Mouse (Mus musculus): Measurements from ENCODE around the gene Rab6b. TPM values are rescaled to one million over a fixed set of nuclear protein-coding genes. Genes with fewer than 3 reads are reported as not detected.

The Rab6b gene
- total and polyA plus RNA-seq, 3 experiments: 0.04 to 0.19 TPM; not detected in 1

DNA sequence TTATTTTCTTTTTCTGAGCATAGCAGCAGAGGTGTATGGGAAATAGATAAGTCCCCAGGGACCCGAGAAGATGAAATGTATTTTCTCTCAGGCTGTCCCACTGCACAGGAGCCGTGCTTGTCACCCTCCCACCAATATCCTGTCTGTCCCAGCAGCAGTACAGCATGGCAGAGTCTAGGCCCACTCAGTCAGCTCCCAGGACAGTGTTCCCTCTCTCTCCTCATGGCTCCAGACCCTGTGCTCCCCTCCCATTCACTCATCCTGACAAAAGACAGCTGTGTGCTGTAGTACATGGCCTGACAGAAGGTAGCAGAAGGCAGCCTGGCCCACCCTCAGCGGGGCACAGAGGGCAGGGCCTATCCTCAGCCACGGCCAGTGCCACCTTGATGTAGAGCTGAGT is 32.3 kb downstream of the Rab6b start:
- Histone ChIP-seq H3K27ac (ENCODE audit: insufficient read depth, low read depth) (no peak overlapping the region), H3K4me1 (ENCODE audit: control insufficient read depth in 1 of 2, insufficient read depth in 2 of 2) (peaks cover 39 to 85% of the 10 kb centered on the region in 2 experiments), H3K9ac (ENCODE audit: insufficient read depth, low read depth) (no peak overlapping the region), H3K79me2 (replicated peaks; ENCODE audit: control insufficient read depth, extremely low read depth, insufficient read depth, poor library complexity, severe bottlenecking) (no peaks in the 10 kb centered on the region), H3K4me2 (ENCODE audit: insufficient read depth, low read depth, poor library complexity, severe bottlenecking) (no peak overlapping the region), H3K4me3 (replicated peaks in 1 of 3; ENCODE audit: low read depth in 2 of 3, low read length in 2 of 3, poor library complexity in 1 of 3) (no peak overlapping the region), H3K9me3 (replicated peaks; ENCODE audit: low read length) (no peaks in the 10 kb centered on the region), H3K27me3 (replicated peaks) (no peaks in the 10 kb centered on the region), H3K36me3 (replicated peaks in 1 of 2; ENCODE audit: control insufficient read depth in 1 of 2, insufficient read depth in 1 of 2, low read length in 1 of 2) (no peaks in the 10 kb centered on the region)
- dilution Hi-C loops (cut with MboI; ENCODE audit: extremely low pct_ligation_motif_present, extremely low pct_unique_long_range_greater_than_20kb, low sequenced_read_pairs): no loop called here
- TF ChIP-seq IRF4 (IDR thresholded peaks at IDR 0.05; ENCODE audit: low read depth, low read length): no peak
- no peak for TF ChIP-seq ZC3H11A (IDR thresholded peaks at IDR 0.05; ENCODE audit: low read depth, low read length)
- no peak for TF ChIP-seq POLR2AphosphoS2 (IDR thresholded peaks at IDR 0.05; ENCODE audit: low read depth, low read length)
- no peak for TF ChIP-seq BHLHE40 (IDR thresholded peaks at IDR 0.05; ENCODE audit: low read depth, low read length)
- TF ChIP-seq ZMIZ1 (IDR thresholded peaks at IDR 0.05; ENCODE audit: low read depth, low read length): no peak
- TF ChIP-seq MAX (IDR thresholded peaks at IDR 0.05; ENCODE audit: low read length): no peak
- no peak for TF ChIP-seq CHD2 (IDR thresholded peaks at IDR 0.05; ENCODE audit: low read length)
- in situ Hi-C loops (cut with MboI; ENCODE audit: low pct_ligation_motif_present, low pct_unique_long_range_greater_than_20kb, low sequenced_read_pairs): no loop called here
- DNase-seq (ENCODE audit: extremely low read depth): no peak

DNA sequence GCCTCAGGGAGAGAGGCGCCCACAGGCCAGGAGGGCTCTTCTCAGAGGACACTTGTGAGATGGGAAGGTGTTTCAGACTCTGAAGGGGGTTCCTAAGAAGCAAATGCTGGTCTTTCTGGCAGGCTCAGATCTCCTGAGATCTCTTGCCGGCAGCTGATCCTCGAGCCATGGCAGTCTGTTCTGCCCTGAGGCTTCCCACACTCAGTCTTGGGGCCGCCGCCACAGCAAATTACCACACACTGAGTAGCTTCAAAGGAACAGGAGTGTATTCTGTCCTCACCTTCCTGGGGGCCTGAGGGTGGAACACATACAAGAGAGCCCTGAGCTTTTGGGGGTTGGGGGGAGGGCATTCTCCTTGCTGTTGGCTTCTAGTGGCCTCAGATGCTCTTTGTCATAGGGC is 33.8 kb downstream of the Rab6b start:
- dilution Hi-C loops (cut with MboI; ENCODE audit: extremely low pct_ligation_motif_present, extremely low pct_unique_long_range_greater_than_20kb, low sequenced_read_pairs): no loop called here

DNA sequence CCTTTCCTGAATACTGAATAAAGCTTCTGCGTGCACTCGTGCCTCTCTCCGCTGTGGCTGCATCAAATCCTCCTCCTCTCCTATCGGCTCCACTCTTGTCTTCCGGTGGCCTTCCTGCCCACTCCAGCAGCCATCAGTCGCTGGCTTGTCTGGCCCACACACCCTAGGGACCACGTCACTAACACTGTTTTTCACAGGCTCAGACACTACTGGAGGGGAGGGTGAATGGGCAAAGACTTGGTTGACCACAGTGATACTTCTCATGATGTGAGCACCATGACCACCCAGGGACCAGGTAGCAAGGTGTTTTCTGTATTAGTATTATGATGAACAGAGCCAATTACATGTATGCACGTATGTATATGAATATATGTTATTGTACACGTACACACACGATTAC is 34.7 kb downstream of the Rab6b start:
- Histone ChIP-seq H3K9me3 (replicated peaks; ENCODE audit: low read length) (peaks cover 2% of the 10 kb centered on the region), H3K4me1 (ENCODE audit: control insufficient read depth in 1 of 2, insufficient read depth in 2 of 2) (peaks cover 29 to 73% of the 10 kb centered on the region in 2 experiments), H3K9ac (ENCODE audit: insufficient read depth, low read depth) (no peak overlapping the region), H3K27ac (ENCODE audit: insufficient read depth, low read depth) (no peak overlapping the region), H3K4me2 (ENCODE audit: insufficient read depth, low read depth, poor library complexity, severe bottlenecking) (peak overlapping the region; percentile 38; the same call in 1 of the 2 replicates), H3K27me3 (replicated peaks) (no peaks in the 10 kb centered on the region), H3K36me3 (replicated peaks in 1 of 2; ENCODE audit: control insufficient read depth in 1 of 2, insufficient read depth in 1 of 2, low read length in 1 of 2) (no peaks in the 10 kb centered on the region), H3K4me3 (replicated peaks in 1 of 3; ENCODE audit: low read depth in 2 of 3, low read length in 2 of 3, poor library complexity in 1 of 3) (peak overlapping the region in 1 of 3 experiments; percentile 2), H3K79me2 (replicated peaks; ENCODE audit: control insufficient read depth, extremely low read depth, insufficient read depth, poor library complexity, severe bottlenecking) (no peaks in the 10 kb centered on the region)
- DNase-seq (ENCODE audit: extremely low read depth): no peak
- in situ Hi-C loops (cut with MboI; ENCODE audit: low pct_ligation_motif_present, low pct_unique_long_range_greater_than_20kb, low sequenced_read_pairs): no loop called here
- dilution Hi-C loops (cut with MboI; ENCODE audit: extremely low pct_ligation_motif_present, extremely low pct_unique_long_range_greater_than_20kb, low sequenced_read_pairs): no loop called here
- TF ChIP-seq ZNF384 (IDR thresholded peaks at IDR 0.05; ENCODE audit: low read depth, low read length): no peak
- TF ChIP-seq EP300 (IDR thresholded peaks at IDR 0.05; ENCODE audit: low read length): no peak
- TF ChIP-seq NRF1 (IDR thresholded peaks at IDR 0.05; ENCODE audit: low read depth, low read length): no peak
- TF ChIP-seq MAX (IDR thresholded peaks at IDR 0.05; ENCODE audit: low read length): no peak
- no peak for TF ChIP-seq ETS1 (conservative IDR thresholded peaks at IDR 0.05; ENCODE audit: low read depth, low read length)
- TF ChIP-seq UBTF (IDR thresholded peaks at IDR 0.05; ENCODE audit: low read depth, low read length): no peak
- TF ChIP-seq USF1 (IDR thresholded peaks at IDR 0.05; ENCODE audit: low read depth, low read length): no peak
- no peak for TF ChIP-seq GABPA (IDR thresholded peaks at IDR 0.05; ENCODE audit: insufficient replicate concordance, low read depth, low read length)
- TF ChIP-seq USF2 (conservative IDR thresholded peaks at IDR 0.05; ENCODE audit: low read depth, low read length): no peak
- TF ChIP-seq HCFC1 (IDR thresholded peaks at IDR 0.05; ENCODE audit: low read depth, low read length): no peak
- no peak for TF ChIP-seq ELF1 (IDR thresholded peaks at IDR 0.05; ENCODE audit: low read depth, low read length)
- no peak for TF ChIP-seq POLR2AphosphoS2 (IDR thresholded peaks at IDR 0.05; ENCODE audit: low read depth, low read length)
- TF ChIP-seq MYC (IDR thresholded peaks at IDR 0.05; ENCODE audit: low read depth, low read length): no peak
- no peak for TF ChIP-seq MAFK (IDR thresholded peaks at IDR 0.05; ENCODE audit: insufficient replicate concordance, low read length)
- TF ChIP-seq SMC3 (IDR thresholded peaks at IDR 0.05; ENCODE audit: low read depth, low read length): no peak
- TF ChIP-seq CHD1 (IDR thresholded peaks at IDR 0.05; ENCODE audit: low read depth, low read length): no peak

More for the DNA sequence above, 33.8 kb downstream of the Rab6b start:
- Histone ChIP-seq H3K36me3 (replicated peaks in 1 of 2; ENCODE audit: control insufficient read depth in 1 of 2, insufficient read depth in 1 of 2, low read length in 1 of 2) (no peaks in the 10 kb centered on the region), H3K9me3 (replicated peaks; ENCODE audit: low read length) (peaks cover under 1% of the 10 kb centered on the region), H3K9ac (ENCODE audit: insufficient read depth, low read depth) (no peak overlapping the region), H3K27me3 (replicated peaks) (no peaks in the 10 kb centered on the region), H3K4me3 (replicated peaks in 1 of 3; ENCODE audit: low read depth in 2 of 3, low read length in 2 of 3, poor library complexity in 1 of 3) (no peak overlapping the region), H3K4me2 (ENCODE audit: insufficient read depth, low read depth, poor library complexity, severe bottlenecking) (no peak overlapping the region), H3K4me1 (ENCODE audit: control insufficient read depth in 1 of 2, insufficient read depth in 2 of 2) (peaks cover 29 to 79% of the 10 kb centered on the region in 2 experiments), H3K27ac (ENCODE audit: insufficient read depth, low read depth) (no peak overlapping the region), H3K79me2 (replicated peaks; ENCODE audit: control insufficient read depth, extremely low read depth, insufficient read depth, poor library complexity, severe bottlenecking) (no peaks in the 10 kb centered on the region)
- in situ Hi-C loops (cut with MboI; ENCODE audit: low pct_ligation_motif_present, low pct_unique_long_range_greater_than_20kb, low sequenced_read_pairs): no loop called here
- no peak for TF ChIP-seq GABPA (IDR thresholded peaks at IDR 0.05; ENCODE audit: insufficient replicate concordance, low read depth, low read length)
- TF ChIP-seq RCOR1 (conservative IDR thresholded peaks at IDR 0.05; ENCODE audit: low read depth, low read length): no peak
- TF ChIP-seq CHD2 (IDR thresholded peaks at IDR 0.05; ENCODE audit: low read length): no peak
- TF ChIP-seq UBTF (IDR thresholded peaks at IDR 0.05; ENCODE audit: low read depth, low read length): no peak
- TF ChIP-seq POLR2A (IDR thresholded peaks at IDR 0.05; ENCODE audit: low read depth, low read length): no peak
- no peak for TF ChIP-seq CTCF (conservative IDR thresholded peaks at IDR 0.05 in 1 of 2, IDR thresholded peaks at IDR 0.05 in 1 of 2; ENCODE audit: low read depth in 2 of 2, low read length in 2 of 2)
- TF ChIP-seq HCFC1 (IDR thresholded peaks at IDR 0.05; ENCODE audit: low read depth, low read length): no peak
- no peak for TF ChIP-seq TBP (conservative IDR thresholded peaks at IDR 0.05; ENCODE audit: low read depth, low read length)
- TF ChIP-seq JUN (IDR thresholded peaks at IDR 0.05; ENCODE audit: insufficient read depth, low read depth, low read length): no peak
- no peak for TF ChIP-seq ELF1 (IDR thresholded peaks at IDR 0.05; ENCODE audit: low read depth, low read length)
- no peak for TF ChIP-seq SIN3A (IDR thresholded peaks at IDR 0.05; ENCODE audit: low read length)
- TF ChIP-seq RAD21 (IDR thresholded peaks at IDR 0.05; ENCODE audit: low read depth, low read length): no peak
- no peak for TF ChIP-seq EP300 (IDR thresholded peaks at IDR 0.05; ENCODE audit: low read length)
- TF ChIP-seq POLR2AphosphoS2 (IDR thresholded peaks at IDR 0.05; ENCODE audit: low read depth, low read length): no peak
- DNase-seq (ENCODE audit: extremely low read depth): no peak

Measured in CH12.LX (cell line).